Mouse (Mus musculus) C2C12 (cell line): Measurements from ENCODE around the gene Rbbp6. TPM values are rescaled to one million over a fixed set of nuclear protein-coding genes. Genes with fewer than 3 reads are reported as not detected.

Experiments
- H3K27me3 ChIP-seq: one replicate; pipeline ENCODE4 v1.6.1; 2011; ENCODE audit not compliant: control insufficient read depth, insufficient read depth, insufficient read length
- H3K36me3 ChIP-seq: one replicate; pipeline ENCODE4 v1.6.1; 2011; ENCODE audit not compliant: control insufficient read depth, insufficient read depth
- H3K4me3 ChIP-seq: one replicate; pipeline ENCODE4 v1.5.1; 2011; ENCODE audit warnings: mild to moderate bottlenecking, control low read depth; ENCODE audit not compliant: poor library complexity, insufficient read depth, severe bottlenecking
- H3K79me2 ChIP-seq: one replicate; pipeline ENCODE4 v1.6.1; 2011; ENCODE audit not compliant: control insufficient read depth, insufficient read depth
- H3K79me3 ChIP-seq: one replicate; pipeline ENCODE4 v1.6.1; 2011; ENCODE audit warnings: low read depth, control low read depth
- H3ac ChIP-seq: one replicate; pipeline ENCODE3; 2011; ENCODE audit warnings: low read depth; ENCODE audit not compliant: control insufficient read depth, insufficient read length
- CEBPB ChIP-seq: IDR thresholded peaks from one replicate; pipeline ENCODE4 v1.6.1; 2011; ENCODE audit warnings: low read depth, mild to moderate bottlenecking, control low read depth, moderate library complexity
- CTCF ChIP-seq: IDR thresholded peaks from one replicate; pipeline ENCODE4 v1.5.1; 2011; ENCODE audit not compliant: control insufficient read depth, insufficient read depth, insufficient read length
- FOSL1 ChIP-seq: IDR thresholded peaks from one replicate; pipeline ENCODE4 v1.8.0; 2011; ENCODE audit warnings: mild to moderate bottlenecking, low read length; ENCODE audit not compliant: poor library complexity, insufficient read depth, severe bottlenecking
- MAX ChIP-seq: IDR thresholded peaks from one replicate; pipeline ENCODE4 v1.6.1; 2011; ENCODE audit warnings: mild to moderate bottlenecking, control low read depth
- MYOD1 ChIP-seq: IDR thresholded peaks from one replicate; pipeline ENCODE4 v1.6.1; 2011; ENCODE audit warnings: low read depth; ENCODE audit not compliant: control insufficient read depth, insufficient read length
- MYOG ChIP-seq: IDR thresholded peaks from one replicate; pipeline ENCODE4 v1.6.1; 2011; ENCODE audit not compliant: control insufficient read depth, insufficient read length; ENCODE audit errors: extremely low read depth
- USF1 ChIP-seq: IDR thresholded peaks from one replicate; pipeline ENCODE4 v1.6.1; 2011; ENCODE audit warnings: low read depth, mild to moderate bottlenecking, control low read depth, moderate library complexity
- polyA plus RNA-seq: library from polyadenylated mRNA; unstranded; fragments of >200 nt; fragmentation: generic; extraction: Trizol; gene quantifications from one replicate; pipeline ENCODE4 v1.2.1, GENCODE M21; 2012; ENCODE audit warnings: missing spikeins

Rbbp6 gene
- polyA plus RNA-seq, 1 experiment, result 13.0 TPM

- Histone ChIP-seq H3K27me3 (no peaks in the 10 kb centered on the region), H3K36me3 (peaks cover 15% of the 10 kb centered on the region), H3K79me2 (peaks cover 40% of the 10 kb centered on the region), H3ac (no peak overlapping the region), H3K79me3 (peaks cover 36% of the 10 kb centered on the region), H3K4me3 (no peak overlapping the region)
- TF ChIP-seq CEBPB (no peak), USF1 (no peak), FOSL1 (no peak), MYOG (no peak), CTCF (no peak), MYOD1 (no peak), MAX (no peak)
These were observed 3.3 kb downstream of the Rbbp6 start for GRCm38 (mm10) chr7:122968751-122969150.

- H3K4me3 ChIP-seq, result peak overlapping the region; percentile 72
- no peak for TF ChIP-seq FOSL1
- TF ChIP-seq MYOG, result no peak
- TF ChIP-seq MAX, result peak; percentile 78
- TF ChIP-seq USF1, result peak; percentile 89
- no peak for TF ChIP-seq MYOD1
- peak; percentile 48 for TF ChIP-seq CTCF
- no peaks in the 10 kb centered on the region for H3K27me3 ChIP-seq
- H3K36me3 ChIP-seq, result peaks cover 22% of the 10 kb centered on the region
- peaks cover 47% of the 10 kb centered on the region for H3K79me2 ChIP-seq
- H3K79me3 ChIP-seq, result peaks cover 43% of the 10 kb centered on the region
- peak overlapping the region; percentile 99 for H3ac ChIP-seq
These were observed 3.9 kb downstream of the Rbbp6 start for GRCm38 (mm10) chr7:122969231-122970032.

- H3K36me3 ChIP-seq, result peaks cover 29% of the 10 kb centered on the region
- peak overlapping the region; percentile 99 for H3ac ChIP-seq
- no peak for TF ChIP-seq MYOD1
- TF ChIP-seq CTCF, result no peak
- no peak for TF ChIP-seq MYOG
- no peak for TF ChIP-seq FOSL1
- no peak for TF ChIP-seq CEBPB
- no peak for TF ChIP-seq USF1
- no peak for TF ChIP-seq MAX
- H3K27me3 ChIP-seq, result no peaks in the 10 kb centered on the region
- H3K4me3 ChIP-seq, result peak overlapping the region; percentile 72
- H3K79me3 ChIP-seq, result peaks cover 50% of the 10 kb centered on the region
- H3K79me2 ChIP-seq, result peaks cover 55% of the 10 kb centered on the region
These were observed 4.8 kb downstream of the Rbbp6 start for GRCm38 (mm10) chr7:122970119-122970781.

- Histone ChIP-seq H3K36me3 (peaks cover 36% of the 10 kb centered on the region), H3K4me3 (peak overlapping the region; percentile 72), H3K27me3 (no peaks in the 10 kb centered on the region), H3ac (peak overlapping the region; percentile 99), H3K79me3 (peaks cover 57% of the 10 kb centered on the region), H3K79me2 (peaks cover 62% of the 10 kb centered on the region)
- no peak for TF ChIP-seq MYOD1
- no peak for TF ChIP-seq CTCF
- no peak for TF ChIP-seq CEBPB
- TF ChIP-seq USF1, result no peak
- no peak for TF ChIP-seq FOSL1
- TF ChIP-seq MYOG, result no peak
- TF ChIP-seq MAX, result no peak
These were observed 5.5 kb downstream of the Rbbp6 start for GRCm38 (mm10) chr7:122970864-122971420.

- Histone ChIP-seq H3K36me3 (peaks cover 48% of the 10 kb centered on the region), H3K79me3 (peaks cover 64% of the 10 kb centered on the region), H3K4me3 (no peak overlapping the region), H3ac (no peak overlapping the region), H3K79me2 (peaks cover 74% of the 10 kb centered on the region), H3K27me3 (no peaks in the 10 kb centered on the region)
- TF ChIP-seq MYOD1 (no peak), FOSL1 (no peak), USF1 (no peak), CTCF (no peak), CEBPB (no peak), MAX (no peak), MYOG (no peak)
These were observed 6.7 kb downstream of the Rbbp6 start for GRCm38 (mm10) chr7:122972006-122972689.
